Mouse (Mus musculus) liver, embryonic 14.5 days (tissue): ENCODE data around the gene Banp.

Experiments used
- CTCF ChIP-seq: IDR thresholded peaks from 2 replicates; pipeline ENCODE4 v1.5.1; 2016; ENCODE audit warnings: antibody characterized with exemption, low read depth, control low read depth
- EP300 ChIP-seq: IDR thresholded peaks from 2 replicates; pipeline ENCODE4 v1.6.1; 2016; ENCODE audit warnings: antibody characterized with exemption, low read depth

- TF ChIP-seq CTCF (no peak), EP300 (no peak)
Observed at GRCm38 (mm10) chr8:122076183-122076842, 126.8 kb downstream of the Banp start.
